Mouse (Mus musculus): Measurements from ENCODE around the gene Stil.

- TF ChIP-seq EP300 (IDR thresholded peaks at IDR 0.05; ENCODE audit: insufficient read depth, low read depth, low read length) = no peak
- TF ChIP-seq CTCF (IDR thresholded peaks at IDR 0.05) = no peak
Observed at GRCm38 (mm10) chr4:115060753-115061152, 60.8 kb downstream of the Stil start.
